Mouse (Mus musculus) heart, adult 18-20 months (tissue): Measurements from ENCODE around the gene Dusp27. TPM values are rescaled to one million over a fixed set of nuclear protein-coding genes. Genes with fewer than 3 reads are reported as not detected.

ENCODE experiments used
- DNase-seq, 2 experiments: peaks; one replicate each; pipeline ENCODE4 v3.0.0; 2021 to 2022; ENCODE audit warnings: mixed read lengths in 1 of 2
- long read RNA-seq, 2 experiments: library from polyadenylated mRNA; stranded (forward); transcript quantifications; one replicate each; pipeline ENCODE4 v2.0.0; 2021
- total RNA-seq, 2 experiments: library from RNA; stranded (reverse); gene quantifications; 2 replicates each; pipeline ENCODE4 v1.2.3; 2021

Gene Dusp27
- total RNA-seq = 10 to 100 TPM; 34.7 to 40.0 TPM
- long read RNA-seq, experiment 1, full-length matches to known transcripts = 52 of 68 reads
- long read RNA-seq, experiment 1, partial matches to known transcripts = 5 of 68 reads
- long read RNA-seq, experiment 1, other reads (novel, unspliced or antisense) = 11 of 68 reads
- long read RNA-seq, experiment 2, full-length matches to known transcripts = 11 of 18 reads
- long read RNA-seq, experiment 2, partial matches to known transcripts = 6 of 18 reads
- long read RNA-seq, experiment 2, other reads (novel, unspliced or antisense) = 1 of 18 reads

DNA sequence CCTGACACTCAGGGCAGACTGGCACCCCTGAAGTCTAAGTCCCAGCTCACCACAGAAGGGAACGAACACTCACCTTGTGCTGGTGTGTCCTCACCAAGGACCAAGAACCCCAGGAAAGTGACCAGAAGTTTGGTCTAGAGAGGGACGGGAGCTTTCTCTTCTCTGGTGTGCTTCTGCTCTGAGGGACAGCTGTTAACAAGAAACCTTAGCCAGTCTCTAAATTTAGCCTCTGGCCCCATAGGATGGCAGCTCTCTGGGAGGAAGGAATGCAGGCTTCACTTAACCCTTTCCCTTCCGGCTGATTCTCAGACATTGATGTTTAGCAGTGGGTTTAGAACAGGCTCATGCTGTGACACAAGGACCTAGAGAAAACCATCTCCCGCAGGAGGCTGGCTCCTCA lies at the start of gene Dusp27:
Gene Dusp27, minus strand, starts transcription at position 204 of the 400 bp plus-strand sequence.
- peak; percentile 36 to 47 for DNase-seq

DNA sequence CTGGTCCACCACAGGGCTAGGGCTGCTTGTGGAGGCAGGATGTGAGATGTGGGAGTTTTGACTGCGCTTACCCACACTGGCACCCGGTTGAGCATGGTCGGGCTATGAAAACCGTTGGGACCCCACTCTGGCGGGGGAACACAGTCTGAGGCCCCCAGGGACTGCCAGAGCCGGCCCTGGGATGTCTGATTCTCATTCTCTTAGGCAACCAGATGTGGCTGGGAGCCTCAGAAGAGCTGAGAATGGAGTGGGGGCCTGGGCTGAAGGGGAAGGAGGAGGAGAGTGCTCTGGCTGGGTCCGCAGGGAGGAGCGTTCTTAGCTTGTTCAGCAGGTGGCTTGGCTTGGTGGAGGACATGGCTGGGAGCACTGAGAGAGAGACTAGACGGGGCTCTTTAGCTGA lies 45.9 kb upstream of the Dusp27 start:
- DNase-seq = no peak

DNA sequence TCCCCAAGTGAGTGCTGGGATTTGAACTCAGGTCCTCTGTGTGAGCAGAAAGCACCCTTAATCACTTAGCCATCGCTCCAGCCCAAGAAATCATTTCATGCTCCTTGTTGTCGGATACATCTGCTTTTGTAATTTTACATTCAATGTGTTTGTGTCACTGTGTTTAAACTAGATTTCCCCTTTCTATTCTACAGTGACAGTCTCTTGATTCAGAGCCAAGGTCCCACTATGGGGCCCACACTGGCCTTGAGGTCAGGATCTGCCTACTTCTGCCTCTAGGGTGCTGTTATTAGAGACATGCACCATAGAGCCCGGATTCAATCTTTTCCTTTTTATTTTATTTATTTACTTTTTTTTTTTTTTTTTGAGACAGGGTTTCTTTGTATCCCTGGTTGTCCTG lies 45.3 kb upstream of the Dusp27 start:
- no peak for DNase-seq

DNA sequence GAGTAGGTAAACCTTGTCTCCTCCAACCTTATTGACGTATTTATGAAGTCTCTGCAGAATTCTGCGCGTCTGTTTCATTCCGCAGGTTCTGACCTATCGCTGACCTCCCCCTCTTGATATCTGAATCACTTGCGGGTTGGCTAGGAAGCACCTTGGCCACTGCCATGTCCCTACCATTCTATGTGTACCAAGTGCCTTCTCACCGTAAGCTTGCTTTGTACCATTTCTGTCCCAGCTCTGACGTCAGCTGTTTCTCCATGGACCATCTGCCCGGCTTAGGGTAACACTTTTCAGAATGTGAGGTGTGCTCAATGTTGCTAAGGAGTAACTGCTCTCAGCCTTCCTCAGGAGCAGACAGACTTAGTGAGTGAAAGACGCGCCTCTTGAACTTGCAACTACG lies 43.1 kb upstream of the Dusp27 start:
- no peak for DNase-seq

DNA sequence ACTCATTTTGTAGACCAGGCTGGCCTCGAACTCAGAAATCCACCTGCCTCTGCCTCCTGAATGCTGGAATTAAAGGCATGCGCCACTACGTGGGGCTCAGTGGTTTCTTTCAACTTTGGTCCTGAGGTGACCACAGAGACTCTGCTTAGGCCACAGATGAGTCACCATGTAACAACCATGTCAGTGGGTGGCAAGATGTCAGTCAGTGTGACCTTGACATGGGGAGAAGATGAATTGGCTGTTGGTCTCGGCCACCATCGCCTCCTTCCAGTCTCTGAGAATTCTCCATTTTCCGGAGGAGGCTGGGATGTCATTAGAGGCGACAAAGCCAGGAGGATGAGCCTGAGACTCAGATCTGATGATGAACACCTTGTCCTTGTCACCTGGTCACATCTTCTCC lies 42.0 kb upstream of the Dusp27 start:
- no peak for DNase-seq

DNA sequence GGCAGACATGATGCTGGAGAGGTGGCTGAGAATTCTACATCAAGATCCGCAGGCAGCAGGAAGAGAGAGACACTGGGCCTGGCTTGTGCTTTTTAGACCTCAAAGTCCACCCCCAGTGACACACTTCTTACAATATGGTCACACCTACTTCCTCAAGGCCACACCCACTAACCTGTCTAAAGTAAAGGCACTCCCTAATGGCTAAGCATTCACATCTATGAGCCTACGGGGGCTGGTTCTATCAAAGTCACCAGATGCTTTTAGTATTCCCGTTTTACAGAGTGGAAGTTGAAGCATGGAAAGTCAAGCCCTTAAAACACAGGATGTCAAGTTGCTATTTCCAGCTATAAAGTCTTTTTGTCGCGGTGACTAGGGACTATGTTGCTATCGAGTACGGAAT lies 40.3 kb upstream of the Dusp27 start:
- DNase-seq = no peak

DNA sequence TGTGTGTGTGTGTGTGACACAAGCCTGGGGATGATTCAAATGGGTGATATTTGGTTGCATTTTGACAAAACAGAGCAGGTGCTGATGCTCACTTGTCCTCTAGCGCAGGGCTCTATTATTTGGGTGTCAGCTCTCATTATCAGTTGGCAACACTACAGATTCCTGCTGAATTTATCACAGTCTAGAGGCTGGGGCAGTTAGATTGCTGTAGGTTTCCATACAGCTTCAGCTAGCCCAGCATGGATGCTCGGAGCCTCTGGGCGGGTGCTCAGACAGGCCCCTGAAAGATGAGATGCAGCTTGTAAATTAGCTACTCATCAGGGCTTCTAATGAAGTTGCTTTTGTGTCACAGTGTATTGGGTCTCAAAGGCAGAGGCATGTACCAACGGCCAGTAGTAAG lies 39.7 kb upstream of the Dusp27 start:
- DNase-seq = no peak

DNA sequence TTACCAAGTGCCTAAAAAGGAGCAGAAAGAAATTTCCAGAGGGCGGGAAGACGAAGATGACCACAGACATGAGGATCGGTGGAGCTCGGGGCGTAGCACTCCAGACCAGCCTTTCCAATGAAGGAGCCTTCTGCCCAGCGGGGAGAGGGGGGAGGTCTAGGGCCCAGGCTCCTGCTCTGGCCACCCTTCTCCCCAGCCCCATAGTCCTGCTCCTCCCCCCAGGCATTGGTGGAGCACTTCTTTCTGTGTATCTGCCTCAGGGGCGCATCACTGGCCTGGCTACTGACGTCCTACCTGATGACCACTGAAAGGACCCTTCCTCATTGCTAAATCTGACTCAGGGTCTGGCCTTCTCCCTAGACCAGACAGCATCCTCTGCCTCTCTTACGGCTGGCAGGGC lies 37.4 kb upstream of the Dusp27 start:
- no peak for DNase-seq

DNA sequence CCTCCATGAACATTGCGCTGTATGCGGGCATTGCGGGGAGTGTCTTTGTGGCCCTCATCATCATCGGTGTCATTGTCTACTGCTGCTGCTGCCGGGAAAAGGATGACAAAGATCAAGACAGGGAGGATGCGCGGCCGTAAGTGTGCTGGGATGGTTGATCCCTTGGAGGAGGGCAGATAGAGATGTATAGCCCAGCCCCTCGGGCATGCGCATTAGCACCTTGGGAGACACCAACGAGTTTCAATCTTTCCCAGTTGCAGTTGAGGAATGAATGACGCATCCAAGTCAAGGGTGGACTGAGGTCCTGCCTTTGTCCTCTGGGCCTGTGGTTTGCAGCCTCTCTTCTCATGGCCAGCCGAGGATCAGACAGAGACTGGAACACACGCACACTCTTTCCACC lies 36.9 kb upstream of the Dusp27 start:
- no peak for DNase-seq

DNA sequence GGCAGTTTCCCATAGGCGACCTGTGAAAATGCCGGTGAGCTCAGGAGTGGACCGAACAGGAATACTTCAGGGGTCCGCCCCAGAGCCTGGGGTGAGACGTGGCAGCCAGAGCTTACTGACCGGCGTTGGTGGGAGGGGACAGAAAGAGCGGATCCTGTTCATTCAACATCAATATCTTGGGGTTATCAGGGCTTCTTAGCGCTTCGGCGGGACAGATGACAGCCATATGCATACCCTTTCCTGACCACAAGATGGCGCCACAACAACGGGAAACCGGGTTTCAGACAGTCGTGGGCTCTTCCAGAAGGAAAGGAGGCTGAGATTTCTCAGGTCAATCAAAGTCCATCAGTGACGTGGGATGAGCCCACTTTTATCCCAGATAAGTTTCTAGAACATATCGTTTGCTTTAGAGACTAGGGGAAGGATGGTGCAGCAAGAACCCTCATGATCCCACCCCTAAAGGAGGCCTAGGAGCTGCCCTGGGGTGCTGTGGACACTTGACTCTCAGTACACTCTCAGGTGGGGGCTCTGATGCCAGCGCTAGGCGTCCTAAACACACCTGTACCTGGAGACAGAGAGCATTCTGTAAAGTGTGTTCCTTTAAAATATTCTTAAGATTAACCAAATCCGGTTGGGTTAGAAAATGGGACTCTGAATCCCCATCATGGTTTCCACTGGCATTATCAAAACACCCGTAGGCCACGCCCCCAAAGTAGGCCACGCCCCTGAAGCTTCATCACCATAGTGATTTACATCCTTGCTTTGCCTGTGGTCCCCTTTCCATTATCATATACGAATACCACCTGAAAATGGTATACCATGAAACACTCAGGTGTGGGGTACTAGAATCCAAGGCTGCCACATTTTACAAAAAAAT lies 33.1 kb upstream of the Dusp27 start:
- peak; percentile 47 to 87 for DNase-seq

DNA sequence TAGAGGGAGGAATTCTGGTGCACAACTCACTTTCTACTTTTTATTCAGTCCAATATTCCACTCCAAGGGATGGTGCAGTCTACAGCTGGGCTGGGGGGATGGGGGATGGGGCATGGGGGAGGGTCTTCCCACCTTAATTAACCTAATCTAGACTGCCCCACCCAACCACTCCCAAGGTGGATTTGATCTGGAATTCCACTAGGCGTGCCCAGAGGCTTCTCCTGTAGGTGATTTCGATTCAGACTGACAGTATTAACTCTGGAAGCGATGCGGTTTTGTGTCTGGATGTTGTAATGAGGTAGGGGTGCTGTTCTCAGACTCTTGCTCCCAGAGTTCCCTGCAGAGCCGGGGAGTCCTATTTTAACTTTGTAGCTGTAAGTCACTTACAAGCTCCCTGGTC lies 32.4 kb upstream of the Dusp27 start:
- no peak for DNase-seq

DNA sequence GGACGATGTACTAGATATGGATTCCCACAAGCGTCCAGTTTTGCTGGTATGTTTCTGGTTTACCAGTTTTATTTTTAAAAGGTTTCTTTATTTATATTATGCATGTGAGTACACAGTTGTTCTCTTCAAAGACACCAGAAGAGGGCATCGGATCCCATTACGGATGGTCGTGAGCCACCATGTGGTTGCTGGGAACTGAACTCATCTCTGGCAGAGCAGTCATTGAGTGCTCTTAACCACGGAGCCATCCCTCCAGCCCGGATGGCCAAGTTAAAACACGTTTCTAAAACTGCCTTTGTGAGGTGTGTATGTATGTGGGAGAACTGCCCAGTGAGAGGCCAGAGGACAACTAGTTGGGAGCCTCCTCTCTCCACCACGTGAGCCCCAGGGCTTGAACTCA lies 30.9 kb upstream of the Dusp27 start:
- no peak for DNase-seq

DNA sequence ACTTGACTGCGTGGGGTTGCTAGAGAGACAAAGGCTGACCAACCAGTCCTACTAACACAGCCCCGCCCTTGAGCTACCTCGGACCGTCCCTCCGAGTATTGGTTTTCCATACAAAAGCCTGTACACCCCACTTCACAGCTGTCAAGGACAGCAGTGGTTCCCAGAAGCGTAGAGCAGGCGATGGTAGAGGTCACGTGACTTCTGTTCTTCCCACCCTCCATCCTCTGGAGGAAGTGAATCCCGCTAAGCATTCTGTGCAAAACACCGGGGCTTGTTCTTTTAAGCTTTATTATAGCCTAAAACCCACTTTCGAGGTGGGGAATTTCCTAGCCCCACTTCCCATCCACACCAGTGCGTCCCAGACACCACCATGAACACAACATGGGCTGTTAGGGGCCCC lies 30.0 kb upstream of the Dusp27 start:
- DNase-seq = no peak

DNA sequence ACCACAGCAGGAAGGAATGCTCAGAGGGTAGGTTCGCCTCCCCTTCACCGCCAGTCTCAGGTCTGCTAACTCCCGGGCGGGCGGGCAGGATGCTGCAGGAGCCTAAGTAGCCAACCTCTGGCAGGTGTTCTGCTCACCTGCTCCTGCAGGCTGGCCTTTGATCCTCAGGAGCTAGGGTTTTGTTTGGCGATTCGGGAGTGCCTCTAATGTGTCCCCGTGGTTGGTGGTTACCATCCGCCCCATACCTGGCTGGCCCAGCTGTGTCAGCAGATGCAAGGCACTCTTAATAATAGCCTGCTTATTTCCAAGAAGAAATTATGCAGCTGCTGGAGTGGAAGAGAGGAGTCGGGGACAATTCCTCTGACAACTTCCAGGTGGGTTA lies 27.4 kb upstream of the Dusp27 start:
- no peak for DNase-seq

DNA sequence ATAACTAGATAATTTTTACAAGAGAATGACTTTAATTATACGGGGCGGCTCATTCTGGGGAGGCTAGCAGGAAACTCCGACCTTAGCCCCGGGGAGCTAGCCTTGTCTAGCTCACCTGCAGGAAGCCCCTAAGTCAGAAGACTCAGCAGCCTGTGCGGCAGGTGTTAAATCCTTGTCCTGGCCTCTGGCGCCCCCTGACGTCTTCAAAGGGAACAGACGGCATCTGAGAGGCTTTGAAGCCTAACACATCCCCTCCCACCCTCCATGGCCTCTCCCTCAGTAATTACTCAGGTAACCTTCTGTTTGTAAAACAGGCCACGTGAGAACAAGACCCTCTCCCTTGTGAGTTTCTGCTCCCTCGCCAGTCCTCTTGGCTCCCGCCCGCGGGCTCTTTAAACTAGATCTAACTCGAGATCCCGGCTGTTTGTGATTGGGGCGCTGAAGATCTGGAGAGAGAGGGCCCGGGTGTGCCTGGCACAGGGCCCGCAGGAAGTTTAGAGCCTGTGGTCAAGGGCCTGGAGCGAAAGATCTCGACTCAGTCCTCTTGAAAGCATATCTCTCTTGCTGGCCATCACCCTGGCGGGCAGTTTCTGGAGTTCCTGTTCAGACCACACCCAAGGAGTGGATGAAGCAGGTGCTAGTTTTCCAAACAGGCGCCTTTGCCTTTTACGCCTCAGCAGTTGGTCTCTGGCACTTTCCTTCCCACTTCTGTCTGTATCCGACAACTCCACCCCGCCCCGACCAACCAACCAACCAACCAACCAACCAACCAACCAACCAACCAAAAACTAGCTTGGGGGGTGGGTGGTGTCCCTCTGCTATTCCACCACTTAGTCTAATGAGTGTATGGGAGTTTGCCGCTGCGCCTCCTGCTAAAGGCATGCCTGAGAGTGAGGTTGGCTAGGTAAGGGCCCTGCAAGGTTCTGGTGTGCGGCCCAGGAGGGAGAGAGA lies 26.7 kb upstream of the Dusp27 start:
- DNase-seq = peak; percentile 63 to 91

DNA sequence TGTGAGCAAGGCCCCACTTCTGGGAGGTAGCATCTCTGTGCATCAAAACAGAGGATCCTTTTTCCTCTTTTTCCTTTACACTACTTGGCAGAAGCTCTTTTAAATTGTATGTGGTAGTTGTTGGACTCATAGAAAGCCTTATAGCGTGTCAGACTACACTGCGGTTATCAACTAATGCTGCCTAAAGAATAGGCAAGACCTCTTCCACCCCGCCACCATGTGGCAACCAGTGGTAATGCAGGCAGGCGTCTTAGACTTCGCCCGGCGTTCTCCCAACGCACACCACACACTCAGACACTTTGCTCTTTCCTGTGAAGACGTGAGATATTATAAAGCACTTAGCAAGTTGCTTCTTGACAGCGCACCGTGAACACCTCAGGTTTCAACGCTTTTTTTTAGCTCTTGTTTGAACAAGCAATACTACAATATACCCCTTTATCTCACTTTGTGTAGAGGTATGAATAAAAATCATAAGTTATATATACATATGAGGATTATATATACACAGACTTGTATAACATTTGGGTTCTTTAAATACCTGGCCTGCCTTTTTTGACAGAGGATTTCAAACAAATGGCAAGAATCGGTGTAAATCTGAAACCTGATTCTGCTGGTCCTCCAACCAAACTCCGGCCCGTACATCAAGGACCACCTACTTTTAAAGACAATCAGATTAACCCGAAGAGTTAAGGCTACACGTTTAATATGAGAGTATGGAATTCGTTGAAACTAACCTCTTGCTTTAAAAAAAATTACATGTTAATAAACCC lies 25.8 kb upstream of the Dusp27 start:
- DNase-seq = peak; percentile 73 to 95

DNA sequence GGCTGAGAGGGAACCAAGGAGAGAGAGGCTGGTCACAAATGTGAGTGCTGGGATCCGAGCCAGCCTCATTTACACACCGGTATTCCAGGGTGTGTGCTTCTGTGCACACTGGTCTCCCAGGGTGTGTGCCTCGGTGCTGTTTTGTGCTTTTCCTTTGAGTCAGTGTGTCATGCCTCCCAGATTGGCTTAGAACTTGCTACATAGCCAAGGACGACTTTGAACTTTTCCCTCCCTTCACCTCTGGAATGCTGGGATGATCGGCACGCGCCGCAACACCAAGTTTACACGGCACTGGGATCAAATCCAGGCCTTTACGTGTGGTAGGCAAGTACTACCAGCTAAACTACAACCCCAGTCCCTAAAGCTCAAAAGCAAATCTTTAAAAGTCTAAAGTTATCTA lies 24.3 kb upstream of the Dusp27 start:
- no peak for DNase-seq

DNA sequence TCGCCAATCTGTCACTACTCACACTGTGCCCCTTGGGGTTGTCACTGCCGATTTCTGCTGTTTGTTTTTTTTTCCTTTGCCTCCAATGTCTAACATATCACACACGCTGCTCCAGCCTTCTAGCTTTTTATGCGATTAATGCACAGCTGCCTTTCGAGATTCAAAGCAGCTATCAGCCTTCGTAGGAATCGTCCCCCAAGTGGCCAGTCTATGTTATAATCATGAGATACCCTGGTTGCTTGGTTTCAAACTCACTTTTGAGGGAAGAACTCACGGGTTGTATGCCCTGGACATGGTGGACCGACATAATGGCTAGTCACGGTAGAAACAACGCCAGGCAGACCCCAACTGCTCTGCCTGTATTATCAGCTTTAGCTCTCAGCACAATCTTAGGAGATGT lies 23.6 kb upstream of the Dusp27 start:
- DNase-seq = no peak

DNA sequence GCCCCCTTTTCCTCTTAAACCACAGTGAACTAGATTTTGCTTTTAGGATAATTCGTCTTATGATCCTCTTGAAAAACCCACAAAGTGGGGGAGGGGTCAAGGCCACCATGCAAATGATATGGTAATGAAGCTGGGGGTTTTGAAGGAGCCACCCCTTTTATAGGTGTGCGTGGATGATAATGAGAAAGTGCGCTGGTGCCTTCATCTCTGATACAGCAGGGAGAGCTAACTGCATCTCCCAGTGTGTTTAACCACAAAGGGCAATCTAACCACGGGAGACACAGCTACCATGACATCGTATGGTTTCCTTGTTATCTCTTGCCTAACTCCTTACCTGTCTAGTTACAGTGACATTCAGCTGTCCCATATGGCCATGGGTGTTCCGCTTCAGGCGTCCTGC lies 22.3 kb upstream of the Dusp27 start:
- DNase-seq = no peak

DNA sequence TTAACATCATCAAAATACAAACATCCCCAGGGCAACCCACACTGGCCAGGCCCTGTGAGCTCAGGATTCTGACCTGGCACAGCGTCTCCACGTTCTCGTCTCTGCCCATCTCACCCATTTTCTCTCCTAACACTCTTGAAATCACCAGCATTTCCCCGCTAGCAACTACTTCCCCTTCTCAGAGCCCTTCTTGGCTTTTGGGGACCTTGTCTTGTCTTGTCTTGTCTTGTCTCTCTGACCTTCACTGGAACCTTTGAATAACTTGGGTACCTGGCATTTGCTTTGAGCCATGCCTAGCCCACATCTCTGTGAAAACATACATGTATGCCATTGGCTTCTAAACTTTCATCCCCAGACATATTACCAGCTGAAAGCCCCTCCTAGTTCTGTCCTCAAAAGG lies 21.7 kb upstream of the Dusp27 start:
- DNase-seq = no peak

DNA sequence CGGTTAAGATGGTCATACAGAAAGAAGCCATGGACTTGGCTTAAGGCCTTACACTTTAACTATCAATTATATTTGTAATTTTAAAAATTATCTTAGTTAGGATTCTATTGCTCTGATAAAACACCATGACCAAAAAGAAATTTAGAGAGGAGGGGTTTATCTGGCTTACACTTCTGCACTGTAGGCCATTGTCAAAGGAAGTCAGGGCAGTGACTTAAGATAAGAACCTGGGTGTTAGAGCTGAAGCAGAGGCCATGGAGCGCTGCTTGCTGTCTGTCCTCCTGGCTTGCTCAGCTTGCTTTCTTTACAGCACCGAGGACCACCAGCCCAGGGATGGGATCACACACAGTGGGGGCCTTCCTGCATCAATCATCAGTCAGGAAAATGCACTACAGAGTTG lies 19.9 kb upstream of the Dusp27 start:
- DNase-seq = no peak

DNA sequence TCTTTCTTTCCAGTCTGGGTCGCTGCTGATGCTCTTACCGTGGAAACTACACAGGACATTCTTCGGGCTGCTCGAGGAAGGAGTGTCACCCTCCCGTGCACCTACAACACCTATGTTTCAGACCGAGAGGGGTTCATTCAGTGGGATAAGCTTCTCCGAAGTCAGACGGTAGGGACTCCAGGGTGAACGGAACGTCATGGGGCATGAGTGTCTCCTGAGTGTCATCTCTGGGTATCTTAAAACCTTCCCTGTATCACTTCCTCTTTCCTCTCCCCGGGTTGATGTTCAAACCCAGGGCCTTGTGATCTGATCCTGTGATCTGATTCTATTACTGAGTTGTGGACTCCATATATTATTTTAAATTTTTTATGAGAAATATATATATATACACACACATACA lies 18.9 kb upstream of the Dusp27 start:
- no peak for DNase-seq
